Comparison of ENCODE assay signal across 12 mouse cellular contexts in genomic region chr6:34887131-34887850, GRCm38 (mm10). TPM values are rescaled to one million over a fixed set of nuclear protein-coding genes. Genes with fewer than 3 reads are reported as not detected.
DNase-seq lines count a peak whose midpoint lies in the region; ATAC-seq and TF ChIP-seq lines count a peak whose summit lies in the region.
"Had no signal": no experiment of that assay in that cellular context is flagged by ENCODE, and none has a peak within 500 bp of the region (broad histone marks: within the 10 kb centered on the region; RNA-seq: fewer than 3 reads in every experiment).

No protein-coding gene starts in this region.

- H3K4me1 ChIP-seq in heart, postnatal 0 days (ENCODE audit: control insufficient read depth, insufficient read depth) = no peaks in the 10 kb centered on the region
- H3K4me1 ChIP-seq in embryonic facial prominence, embryonic 15.5 days = peaks cover 13% of the 10 kb centered on the region; the same call in 1 of the 2 replicates
- H3K4me1 ChIP-seq in hindbrain, postnatal 0 days (ENCODE audit: insufficient read depth, low read length) = no peaks in the 10 kb centered on the region
- H3K4me1 ChIP-seq in neural tube, embryonic 14.5 days (ENCODE audit: control insufficient read depth, insufficient read depth, low read length) = peaks cover 7% of the 10 kb centered on the region
- H3K4me1 ChIP-seq in intestine, postnatal 0 days (replicated peaks; ENCODE audit: control insufficient read depth, insufficient read depth, low read length) = no peaks in the 10 kb centered on the region
- no peaks in the 10 kb centered on the region for H3K4me1 ChIP-seq in kidney, adult 2 months (ENCODE audit: control insufficient read depth, insufficient read depth, low read length)

- no peak for TF ChIP-seq CTCF in heart, postnatal 0 days (IDR thresholded peaks at IDR 0.05; ENCODE audit: low read depth)
- no peak for TF ChIP-seq CTCF in hindbrain, postnatal 0 days (IDR thresholded peaks at IDR 0.05; ENCODE audit: low read depth)
- no peak for TF ChIP-seq CTCF in intestine, postnatal 0 days (IDR thresholded peaks at IDR 0.05; ENCODE audit: low read depth)
- TF ChIP-seq CTCF in kidney, adult 2 months (conservative IDR thresholded peaks at IDR 0.05; ENCODE audit: insufficient read depth, insufficient read length, low read depth, low read length) = no peak

- H3K36me3 ChIP-seq in heart, postnatal 0 days (replicated peaks; ENCODE audit: control insufficient read depth, insufficient read depth, low read length) = peaks cover 86% of the 10 kb centered on the region
- H3K36me3 ChIP-seq in embryonic facial prominence, embryonic 15.5 days = peaks cover 55% of the 10 kb centered on the region
- H3K36me3 ChIP-seq in hindbrain, postnatal 0 days (ENCODE audit: insufficient read depth, low read length) = peaks cover 58% of the 10 kb centered on the region
- peaks cover 19% of the 10 kb centered on the region for H3K36me3 ChIP-seq in neural tube, embryonic 14.5 days (ENCODE audit: control insufficient read depth, insufficient read depth, low read length)
- peaks cover 17% of the 10 kb centered on the region; the same call in 1 of the 2 replicates for H3K36me3 ChIP-seq in intestine, postnatal 0 days (ENCODE audit: control insufficient read depth, insufficient read depth)
- H3K36me3 ChIP-seq in kidney, adult 2 months (ENCODE audit: control insufficient read depth, insufficient read depth, low read length) = peaks cover 4% of the 10 kb centered on the region; the same call in 1 of the 2 replicates

- peak; percentile 22; the same call in 1 of the 2 replicates for ATAC-seq in heart, postnatal 0 days (ENCODE audit: insufficient read depth, low read depth)
- peak; percentile 52; the same call in 1 of the 2 replicates for ATAC-seq in embryonic facial prominence, embryonic 15.5 days (ENCODE audit: insufficient number of reproducible peaks, low FRiP score, low TSS enrichment, low read depth)
- peak; percentile 69 for ATAC-seq in hindbrain, postnatal 0 days
- peak; percentile 59; the same call in 1 of the 2 replicates for ATAC-seq in neural tube, embryonic 14.5 days (ENCODE audit: low read depth)
- ATAC-seq in intestine, postnatal 0 days = no peak

- H3K4me3 ChIP-seq in heart, postnatal 0 days (ENCODE audit: low read depth, low read length) = no peak overlapping the region
- H3K4me3 ChIP-seq in embryonic facial prominence, embryonic 15.5 days (replicated peaks) = no peak overlapping the region
- H3K4me3 ChIP-seq in hindbrain, postnatal 0 days (ENCODE audit: low read length) = no peak overlapping the region
- H3K4me3 ChIP-seq in neural tube, embryonic 14.5 days (ENCODE audit: low read depth, low read length) = no peak overlapping the region
- no peak overlapping the region for H3K4me3 ChIP-seq in intestine, postnatal 0 days (ENCODE audit: low read depth, low read length)
- H3K4me3 ChIP-seq in kidney, adult 2 months (ENCODE audit: insufficient read depth, low read depth, low read length) = no peak overlapping the region
- H3K4me3 ChIP-seq: myocyte had no signal

- no peak overlapping the region for H3K9ac ChIP-seq in heart, postnatal 0 days (replicated peaks; ENCODE audit: low read depth, low read length)
- no peak overlapping the region for H3K9ac ChIP-seq in embryonic facial prominence, embryonic 15.5 days
- no peak overlapping the region for H3K9ac ChIP-seq in hindbrain, postnatal 0 days (replicated peaks; ENCODE audit: low read length)
- H3K9ac ChIP-seq in neural tube, embryonic 14.5 days (replicated peaks; ENCODE audit: low read depth, low read length) = no peak overlapping the region
- H3K9ac ChIP-seq in intestine, postnatal 0 days (ENCODE audit: low read depth, low read length) = no peak overlapping the region

- no peak for TF ChIP-seq POLR2A in kidney, adult 2 months (IDR thresholded peaks at IDR 0.05; ENCODE audit: low read depth, low read length)

- no peak for DNase-seq in heart, postnatal 0 days (ENCODE audit: low spot score)
- DNase-seq in heart, postnatal 25 days (ENCODE audit: low spot score) = no peak
- DNase-seq in hindbrain, postnatal 0 days (ENCODE audit: low spot score) = no peak
- no peak for DNase-seq in kidney, postnatal 36 days
- no peak for DNase-seq in kidney, adult 2 months
- DNase-seq: lung, adult 18-20 months had no signal

- no peak for TF ChIP-seq EP300 in heart, postnatal 0 days (IDR thresholded peaks at IDR 0.05; ENCODE audit: low read depth)

- H3K27ac ChIP-seq in heart, postnatal 0 days (ENCODE audit: low read depth) = no peak overlapping the region
- peak overlapping the region; percentile 22; the same call in 1 of the 2 replicates for H3K27ac ChIP-seq in embryonic facial prominence, embryonic 15.5 days (replicated peaks)
- no peak overlapping the region for H3K27ac ChIP-seq in hindbrain, postnatal 0 days
- 0 out of 2 replicates have a peak overlapping the region, but pooled peaks have one; percentile 2 for H3K27ac ChIP-seq in neural tube, embryonic 14.5 days (ENCODE audit: low read depth, low read length)
- no peak overlapping the region for H3K27ac ChIP-seq in intestine, postnatal 0 days (ENCODE audit: low read depth, low read length)
- no peak overlapping the region for H3K27ac ChIP-seq in kidney, adult 2 months (ENCODE audit: insufficient read depth, low read depth, low read length)

- H3K27me3 ChIP-seq in heart, postnatal 0 days (ENCODE audit: control insufficient read depth, insufficient read depth, low read length) = no peaks in the 10 kb centered on the region
- H3K27me3 ChIP-seq in embryonic facial prominence, embryonic 15.5 days = no peaks in the 10 kb centered on the region
- H3K27me3 ChIP-seq in hindbrain, postnatal 0 days (ENCODE audit: insufficient read depth, low read length) = no peaks in the 10 kb centered on the region
- no peaks in the 10 kb centered on the region for H3K27me3 ChIP-seq in neural tube, embryonic 14.5 days (ENCODE audit: control insufficient read depth, insufficient read depth, low read length)
- H3K27me3 ChIP-seq in intestine, postnatal 0 days (replicated peaks; ENCODE audit: control insufficient read depth, insufficient read depth, low read length) = no peaks in the 10 kb centered on the region
- H3K27me3 ChIP-seq in kidney, adult 2 months (replicated peaks; ENCODE audit: control insufficient read depth, insufficient read depth, low read length) = no peaks in the 10 kb centered on the region

- 63% methylated on average over 6 of the region's 6 CpGs for WGBS in heart, postnatal 0 days
- WGBS in embryonic facial prominence, embryonic 15.5 days = 47% methylated on average over 6 of the region's 6 CpGs
- 31% methylated on average over 6 of the region's 6 CpGs for WGBS in hindbrain, postnatal 0 days
- 38% methylated on average over 6 of the region's 6 CpGs for WGBS in neural tube, embryonic 14.5 days
- WGBS in intestine, postnatal 0 days = 87% methylated on average over 6 of the region's 6 CpGs
- 84% methylated on average over 6 of the region's 6 CpGs for WGBS in kidney, adult 2 months

- H3K4me2 ChIP-seq in heart, postnatal 0 days (ENCODE audit: low read depth, low read length) = no peak overlapping the region
- no peak overlapping the region for H3K4me2 ChIP-seq in embryonic facial prominence, embryonic 15.5 days (replicated peaks)
- no peak overlapping the region for H3K4me2 ChIP-seq in hindbrain, postnatal 0 days (ENCODE audit: low read depth, low read length)
- no peak overlapping the region for H3K4me2 ChIP-seq in neural tube, embryonic 14.5 days (ENCODE audit: low read depth, low read length)
- H3K4me2 ChIP-seq in intestine, postnatal 0 days (replicated peaks; ENCODE audit: low read depth) = no peak overlapping the region

- no peaks in the 10 kb centered on the region for H3K9me3 ChIP-seq in heart, postnatal 0 days (replicated peaks; ENCODE audit: control insufficient read depth, low read length)
- H3K9me3 ChIP-seq in embryonic facial prominence, embryonic 15.5 days (replicated peaks) = no peaks in the 10 kb centered on the region
- no peaks in the 10 kb centered on the region for H3K9me3 ChIP-seq in hindbrain, postnatal 0 days (ENCODE audit: low read length)
- H3K9me3 ChIP-seq in neural tube, embryonic 14.5 days (ENCODE audit: control insufficient read depth, low read length) = no peaks in the 10 kb centered on the region
- no peaks in the 10 kb centered on the region for H3K9me3 ChIP-seq in intestine, postnatal 0 days (ENCODE audit: control insufficient read depth)

- intact Hi-C loops in heart, postnatal 25 days (cut with DNase I) = no loop called here

RNA-seq across cellular contexts. Expression of gene Cyren, which starts 9.4 kb away (rescaled TPM):
- total RNA-seq in heart, postnatal 0 days (2014; rRNA removed; ENCODE audit: low replicate concordance) = 1.7 and 6.3 TPM in 2 replicates
- polyA plus RNA-seq in heart, postnatal 0 days (2015; fragmentation: Nextera tagmentation; extraction: Ambion mirVana) = 6.1 and 6.3 TPM in 2 replicates
- total RNA-seq in heart, postnatal 25 days (2021) = 1 to 10 TPM; 3.8 to 4.1 TPM
- polyA plus RNA-seq in embryonic facial prominence, embryonic 15.5 days (2015; fragmentation: Nextera tagmentation; extraction: Ambion mirVana) = 14.8 and 17.4 TPM in 2 replicates
- 3.6 and 4.3 TPM in 2 replicates for total RNA-seq in hindbrain, postnatal 0 days (2014; rRNA removed)
- polyA plus RNA-seq in hindbrain, postnatal 0 days (2015; fragmentation: Nextera tagmentation; extraction: Ambion mirVana) = 4.9 and 5.2 TPM in 2 replicates
- 6.0 and 7.4 TPM in 2 replicates for polyA plus RNA-seq in neural tube, embryonic 14.5 days (2014; fragmentation: Nextera tagmentation; extraction: Ambion mirVana)
- 6.2 and 6.8 TPM in 2 replicates for polyA plus RNA-seq in intestine, postnatal 0 days (2015; fragmentation: Nextera tagmentation; extraction: Ambion mirVana)
- 6.4 and 6.7 TPM in 2 replicates for polyA plus RNA-seq in kidney, adult 2 months (2012; rRNA removed)

RNA-seq across cellular contexts. Expression of gene Wdr91, which starts 23.4 kb away (rescaled TPM):
- 24.9 and 25.2 TPM in 2 replicates for total RNA-seq in heart, postnatal 0 days (2014; rRNA removed; ENCODE audit: low replicate concordance)
- 7.7 and 8.6 TPM in 2 replicates for polyA plus RNA-seq in heart, postnatal 0 days (2015; fragmentation: Nextera tagmentation; extraction: Ambion mirVana)
- total RNA-seq in heart, postnatal 25 days (2021) = 10 to 100 TPM; 12.0 to 13.5 TPM
- 10.0 and 12.0 TPM in 2 replicates for polyA plus RNA-seq in embryonic facial prominence, embryonic 15.5 days (2015; fragmentation: Nextera tagmentation; extraction: Ambion mirVana)
- 52.7 and 61.3 TPM in 2 replicates for total RNA-seq in hindbrain, postnatal 0 days (2014; rRNA removed)
- 17.9 and 18.2 TPM in 2 replicates for polyA plus RNA-seq in hindbrain, postnatal 0 days (2015; fragmentation: Nextera tagmentation; extraction: Ambion mirVana)
- polyA plus RNA-seq in neural tube, embryonic 14.5 days (2014; fragmentation: Nextera tagmentation; extraction: Ambion mirVana) = 15.9 and 18.3 TPM in 2 replicates
- polyA plus RNA-seq in intestine, postnatal 0 days (2015; fragmentation: Nextera tagmentation; extraction: Ambion mirVana) = 5.7 and 6.9 TPM in 2 replicates
- 56.0 and 60.5 TPM in 2 replicates for polyA plus RNA-seq in kidney, adult 2 months (2012; rRNA removed)

RNA-seq across cellular contexts. Expression of gene Tmem140, which starts 24.3 kb away (rescaled TPM):
- total RNA-seq in heart, postnatal 0 days (2014; rRNA removed; ENCODE audit: low replicate concordance) = 7.7 and 10.6 TPM in 2 replicates
- 5.3 and 6.1 TPM in 2 replicates for polyA plus RNA-seq in heart, postnatal 0 days (2015; fragmentation: Nextera tagmentation; extraction: Ambion mirVana)
- total RNA-seq in heart, postnatal 25 days (2021) = 10 to 100 TPM; 20.0 to 25.3 TPM
- 3.0 and 3.9 TPM in 2 replicates for polyA plus RNA-seq in embryonic facial prominence, embryonic 15.5 days (2015; fragmentation: Nextera tagmentation; extraction: Ambion mirVana)
- total RNA-seq in hindbrain, postnatal 0 days (2014; rRNA removed) = 1.3 and 1.7 TPM in 2 replicates
- 0.72 and 0.79 TPM in 2 replicates for polyA plus RNA-seq in hindbrain, postnatal 0 days (2015; fragmentation: Nextera tagmentation; extraction: Ambion mirVana)
- 0.86 and 0.89 TPM in 2 replicates for polyA plus RNA-seq in neural tube, embryonic 14.5 days (2014; fragmentation: Nextera tagmentation; extraction: Ambion mirVana)
- 12.9 and 25.0 TPM in 2 replicates for polyA plus RNA-seq in intestine, postnatal 0 days (2015; fragmentation: Nextera tagmentation; extraction: Ambion mirVana)
- polyA plus RNA-seq in kidney, adult 2 months (2012; rRNA removed) = 37.5 and 43.8 TPM in 2 replicates

RNA-seq across cellular contexts. Expression of gene Stra8, which starts 32.7 kb away (rescaled TPM):
- total RNA-seq in heart, postnatal 0 days (2014; rRNA removed; ENCODE audit: low replicate concordance) = not detected in 2 replicates
- not detected in 2 replicates for polyA plus RNA-seq in heart, postnatal 0 days (2015; fragmentation: Nextera tagmentation; extraction: Ambion mirVana)
- not detected for total RNA-seq in heart, postnatal 25 days (2021)
- polyA plus RNA-seq in embryonic facial prominence, embryonic 15.5 days (2015; fragmentation: Nextera tagmentation; extraction: Ambion mirVana) = not detected in 2 replicates
- not detected in 2 replicates for total RNA-seq in hindbrain, postnatal 0 days (2014; rRNA removed)
- polyA plus RNA-seq in hindbrain, postnatal 0 days (2015; fragmentation: Nextera tagmentation; extraction: Ambion mirVana) = not detected in 2 replicates
- polyA plus RNA-seq in neural tube, embryonic 14.5 days (2014; fragmentation: Nextera tagmentation; extraction: Ambion mirVana) = not detected in 2 replicates
- polyA plus RNA-seq in intestine, postnatal 0 days (2015; fragmentation: Nextera tagmentation; extraction: Ambion mirVana) = not detected in 2 replicates
- polyA plus RNA-seq in kidney, adult 2 months (2012; rRNA removed) = not detected in 2 replicates
- total RNA-seq: hematopoietic stem cell, adult 5-6 weeks; layer of hippocampus, adult 8-10 months had no signal
- polyA plus RNA-seq: myocyte had no signal

Comparison
In these comparisons a context has a peak if more than half of its experiments do, and no peak if none do; other contexts are left out.
1. H3K27ac ChIP-seq: peak in embryonic facial prominence, embryonic 15.5 days (single experiment) and neural tube, embryonic 14.5 days (single experiment); none in heart, postnatal 0 days (single experiment), hindbrain, postnatal 0 days (single experiment), intestine, postnatal 0 days (single experiment) and kidney, adult 2 months (single experiment).